Mouse (Mus musculus) right cerebral cortex, postnatal 10 days (tissue): ENCODE data around the gene C9orf72.
"Not testable (repeated sequence)": the region's sequence is repeated elsewhere in the genome, so short reads cannot be mapped to it uniquely, and the experiment has no call there.

Source experiments
- DNase-seq, 2 experiments: peaks; one replicate each; pipeline ENCODE4 v3.0.0; 2021; ENCODE audit warnings: low spot score in 2 of 2

C9orf72 gene

DNA sequence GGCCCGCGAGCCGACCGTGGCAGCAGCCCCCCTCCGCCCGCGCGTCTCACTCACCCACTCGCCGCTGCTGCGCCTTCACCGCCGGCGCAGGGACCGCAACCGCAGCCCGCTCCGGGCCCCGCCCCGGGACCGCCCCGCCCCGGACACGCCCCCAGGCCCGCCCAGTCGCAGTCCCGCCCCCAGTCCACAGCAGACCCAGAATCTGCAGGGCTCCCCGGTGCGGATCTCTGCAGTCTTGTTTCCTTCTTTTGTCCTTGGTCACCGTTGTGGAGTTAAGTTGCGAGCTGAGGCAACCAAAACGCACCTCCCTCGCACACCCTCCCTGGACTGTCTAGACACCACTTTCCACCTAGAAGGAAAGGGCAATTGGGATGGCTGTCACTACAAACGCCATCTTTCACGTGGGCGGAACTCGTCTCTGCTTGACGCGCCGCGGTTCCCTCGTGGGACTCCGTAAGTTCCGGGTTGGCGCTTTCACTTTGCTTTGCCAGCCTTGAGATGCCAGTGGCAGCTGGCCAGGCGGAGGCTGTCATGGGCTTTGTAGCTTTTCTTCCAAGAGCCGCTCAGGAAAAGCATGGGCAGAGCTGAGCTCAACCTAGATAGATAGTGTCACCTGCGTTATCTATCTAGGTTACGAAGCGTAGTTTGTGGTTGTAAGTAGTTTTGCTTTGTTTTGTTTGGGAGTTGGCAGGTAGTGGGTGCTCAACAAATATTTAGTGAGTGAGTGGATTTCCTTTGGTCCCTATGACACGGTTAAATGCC, at the start of gene C9orf72:
Gene C9orf72, minus strand, starts transcription at position 442 of the 762 bp plus-strand sequence.
- DNase-seq: peak; percentile 98

DNA sequence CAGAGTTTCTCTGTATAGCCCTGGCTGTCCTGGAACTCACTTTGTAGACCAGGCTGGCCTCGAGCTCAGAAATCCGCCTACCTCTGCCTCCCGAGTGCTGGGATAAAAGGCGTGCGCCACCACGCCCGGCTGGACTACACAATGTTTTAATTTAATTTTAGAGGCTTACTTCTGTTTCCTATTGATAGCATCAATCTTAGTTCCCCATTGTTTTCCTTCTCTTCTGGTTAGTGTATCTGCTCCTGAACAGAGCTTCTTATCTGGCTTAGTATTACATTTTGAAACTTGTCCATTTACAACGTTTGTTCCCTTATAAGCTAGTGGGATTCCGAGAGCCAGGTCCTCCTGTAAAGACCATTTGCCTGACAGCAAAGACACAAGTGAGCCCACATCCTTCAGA, 33.0 kb upstream of the C9orf72 start:
- no peak for DNase-seq

DNA sequence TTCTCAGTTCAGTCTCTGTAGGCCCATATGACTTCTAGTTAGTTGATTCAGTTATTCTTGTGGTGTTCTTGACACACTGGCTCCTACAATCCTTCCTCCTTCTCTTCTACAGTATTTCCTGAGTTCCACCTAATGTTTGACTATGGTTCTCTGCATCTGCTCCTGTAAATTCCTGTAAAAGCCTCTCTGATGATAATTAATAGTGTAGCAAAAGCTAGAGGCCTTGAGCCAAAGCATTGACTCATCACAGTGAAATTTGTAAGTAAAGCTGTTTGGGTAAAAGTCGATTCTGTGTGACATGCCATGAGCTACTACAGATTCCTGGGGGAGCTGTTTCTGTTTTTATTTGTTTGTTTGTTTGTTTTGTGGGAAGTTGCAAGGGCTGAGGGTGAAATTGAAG, 18.0 kb upstream of the C9orf72 start:
- DNase-seq: no peak

DNA sequence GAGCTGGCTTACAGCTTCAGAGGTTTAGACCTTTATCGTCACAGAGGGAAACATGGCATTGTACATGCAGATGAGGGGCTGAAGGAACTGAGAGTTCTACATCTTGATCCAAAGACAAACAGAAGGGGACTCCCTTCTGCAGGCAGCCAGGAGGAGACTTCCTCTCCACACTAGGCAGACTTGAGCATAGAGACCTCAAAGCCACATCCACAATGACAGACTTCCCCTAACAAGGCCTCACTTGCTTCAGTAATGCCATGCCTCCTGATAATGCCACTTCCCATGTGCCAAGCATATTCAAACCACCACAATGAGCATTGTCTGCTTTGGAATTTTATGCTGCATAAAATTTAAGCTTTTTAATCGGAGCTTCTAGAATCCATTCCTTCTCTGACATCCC, 15.8 kb upstream of the C9orf72 start:
- DNase-seq: no peak

DNA sequence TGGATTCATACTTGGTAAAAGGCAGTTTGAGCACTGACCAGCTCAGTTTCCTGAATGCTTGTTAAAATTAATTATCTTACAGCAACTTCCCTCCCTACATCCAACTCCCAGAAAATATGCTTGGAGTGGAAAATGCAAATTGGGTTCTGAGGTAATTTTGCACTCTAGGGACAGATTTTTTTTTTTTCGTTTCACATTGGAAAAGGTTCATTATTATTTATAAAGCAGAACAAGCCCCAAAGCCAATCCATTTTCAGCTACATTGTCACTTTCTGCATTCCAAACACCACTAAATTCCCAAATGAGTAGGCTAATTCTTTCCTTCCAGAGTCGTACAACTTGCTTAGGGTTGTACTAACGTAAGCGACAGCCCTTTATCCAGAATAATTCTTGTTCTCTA, 12.7 kb upstream of the C9orf72 start:
- no peak for DNase-seq

DNA sequence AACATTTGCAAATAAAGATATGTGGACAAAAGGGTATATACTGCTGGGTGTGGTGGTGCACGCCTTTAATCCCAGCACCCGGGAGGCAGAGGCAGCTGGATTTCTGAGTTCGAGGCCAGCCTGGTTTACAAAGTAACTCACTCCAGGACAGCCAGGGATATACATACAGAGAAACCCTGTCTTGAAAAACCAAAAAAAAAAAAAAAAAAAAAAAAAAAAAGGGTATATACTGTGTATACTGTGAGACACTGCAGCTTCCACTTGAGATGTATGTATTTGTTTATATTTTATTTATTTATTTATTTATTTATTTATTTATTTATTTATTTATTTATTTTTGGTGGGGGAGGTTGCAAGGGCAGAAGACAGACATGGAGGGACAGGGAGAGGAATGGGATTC, 12.3 kb upstream of the C9orf72 start:
- not testable (repeated sequence) for DNase-seq

DNA sequence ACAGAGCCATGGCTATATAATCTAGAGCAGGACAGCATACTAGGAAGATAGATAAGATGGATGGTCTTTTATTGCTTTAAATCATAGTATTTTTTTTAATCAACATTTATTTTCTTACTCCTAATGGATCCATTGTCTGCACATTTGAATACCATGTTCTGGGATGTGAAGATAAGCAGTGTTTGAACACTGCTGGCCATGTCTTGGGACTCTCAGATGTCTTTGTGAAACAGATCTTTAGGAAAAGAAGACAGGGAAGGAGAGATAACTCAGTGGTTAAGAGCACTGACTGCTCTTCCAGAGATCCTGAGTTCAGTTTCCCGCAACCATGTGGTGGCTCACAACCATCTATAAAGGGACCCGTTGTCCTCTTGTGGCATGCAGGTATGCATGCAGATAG, 10.3 kb upstream of the C9orf72 start:
- no peak for DNase-seq

DNA sequence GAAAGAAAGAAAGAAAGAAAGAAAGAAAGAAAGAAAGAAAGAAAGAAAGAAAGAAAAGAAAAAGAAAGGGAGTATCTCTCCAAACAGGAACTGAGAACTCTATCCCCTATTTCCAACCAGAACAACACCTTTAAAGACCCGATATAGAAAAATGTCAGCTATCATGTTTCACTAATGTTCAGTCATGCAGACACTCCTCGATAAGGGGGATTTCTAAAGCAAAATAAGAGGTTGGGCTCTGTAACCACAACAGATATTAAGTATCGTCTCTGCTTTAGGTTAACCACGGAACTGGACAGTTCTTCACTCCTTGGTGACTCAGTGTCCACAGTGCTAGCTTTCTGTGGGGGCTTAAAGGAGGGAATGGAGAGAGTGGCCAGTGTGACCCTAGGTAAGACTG, 2.3 kb upstream of the C9orf72 start:
- no peak for DNase-seq

DNA sequence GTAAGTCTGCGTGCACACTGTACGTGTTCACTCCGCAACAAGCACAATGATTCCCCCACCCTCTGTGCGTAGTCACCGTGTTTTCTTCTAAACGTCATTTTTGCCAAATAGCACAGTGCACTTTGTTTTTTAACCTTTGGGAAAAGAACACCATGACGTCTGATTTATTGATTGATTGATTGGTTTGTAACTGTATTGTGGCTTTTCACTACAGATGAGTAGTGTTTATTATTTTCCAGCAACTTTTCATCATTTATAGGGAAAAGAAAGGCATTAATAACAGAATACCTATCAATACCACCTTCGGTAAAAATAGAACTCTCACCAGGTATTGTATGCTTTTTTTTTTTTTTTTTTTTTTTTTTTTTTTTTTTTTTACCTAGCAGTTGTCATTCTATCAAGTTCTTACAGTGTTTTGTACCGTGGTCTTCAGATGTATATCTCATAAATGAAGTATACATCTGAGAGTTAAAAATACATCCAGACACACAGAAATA, 569 bp upstream of the C9orf72 start:
- DNase-seq: peak in 1 of 2 experiments; percentile 26

DNA sequence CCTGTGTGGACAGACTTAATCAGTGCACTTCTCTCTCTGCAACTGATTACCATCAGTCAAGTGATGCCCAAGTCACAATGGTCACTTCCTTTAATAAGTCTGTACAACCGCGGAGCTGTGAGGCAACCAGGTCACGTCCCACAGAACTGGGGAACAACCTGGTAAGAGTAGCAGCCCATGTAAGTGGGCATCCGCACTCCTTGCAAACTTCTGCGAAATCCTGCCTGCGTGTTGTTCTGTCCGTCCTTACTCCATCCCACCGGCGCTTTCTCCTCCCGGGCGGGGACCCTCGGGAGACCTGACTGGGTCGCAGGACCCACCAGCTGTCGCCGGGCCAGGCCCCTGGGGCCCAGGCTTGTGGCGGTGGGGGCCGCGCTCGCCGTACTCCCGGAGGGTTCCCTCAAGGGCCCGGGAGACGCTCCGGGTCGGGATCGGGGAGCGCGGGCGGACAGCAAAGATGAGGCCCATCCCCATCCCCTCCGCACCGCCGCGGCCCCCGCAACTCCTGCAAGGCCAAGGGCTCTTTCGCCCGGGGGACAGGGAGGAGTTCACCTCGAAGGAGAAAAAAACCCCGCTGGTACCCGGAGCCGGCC, 738 bp downstream of the C9orf72 start:
- no peak for DNase-seq

DNA sequence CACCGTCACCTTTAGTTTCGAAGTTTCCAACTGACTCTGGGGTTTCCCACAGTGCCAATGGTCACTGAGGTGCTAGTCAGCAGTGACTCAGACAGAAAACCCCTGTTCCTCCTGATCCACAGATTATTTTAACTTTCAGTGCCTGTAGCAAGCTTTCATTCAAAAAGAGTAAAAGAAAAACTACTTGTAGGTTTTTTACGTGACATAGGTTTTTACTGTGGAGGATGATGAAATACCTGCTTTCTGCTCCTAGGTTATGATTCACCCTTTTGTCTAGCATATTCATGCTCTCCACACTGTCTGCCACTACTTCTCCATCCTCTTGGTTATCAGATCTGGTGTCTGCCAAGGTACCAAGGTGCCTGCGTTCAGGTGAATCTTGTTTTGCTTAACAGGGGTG, 1.9 kb downstream of the C9orf72 start:
- DNase-seq: no peak

DNA sequence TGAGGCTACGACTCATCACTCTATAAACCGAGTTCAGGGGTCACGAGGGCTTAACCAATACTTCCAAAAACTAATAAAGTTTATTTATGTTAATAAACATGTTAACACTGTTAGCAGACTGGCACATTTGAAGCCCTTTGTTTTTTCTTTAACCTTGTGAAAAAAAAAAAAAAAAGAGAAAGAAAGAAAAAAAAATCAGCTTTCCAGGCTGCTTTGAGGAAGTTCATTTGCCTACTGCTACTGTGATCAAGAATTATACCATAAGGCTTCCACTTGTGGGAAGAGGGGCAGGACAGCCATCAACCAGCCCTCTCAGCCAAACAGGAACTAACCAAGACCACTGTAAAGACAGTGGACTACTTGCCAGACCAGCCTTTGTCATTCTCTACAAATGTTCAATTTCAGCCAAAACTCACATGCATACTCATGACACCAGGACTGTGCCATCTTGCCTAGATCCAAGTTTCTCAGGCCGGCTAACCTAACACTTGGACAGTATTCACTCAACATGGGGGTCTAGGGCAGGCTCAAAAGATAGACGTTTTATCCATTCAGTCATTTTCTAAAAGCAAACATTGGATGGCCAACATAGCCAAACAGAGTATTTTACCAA, 2.5 kb downstream of the C9orf72 start:
- no peak for DNase-seq

DNA sequence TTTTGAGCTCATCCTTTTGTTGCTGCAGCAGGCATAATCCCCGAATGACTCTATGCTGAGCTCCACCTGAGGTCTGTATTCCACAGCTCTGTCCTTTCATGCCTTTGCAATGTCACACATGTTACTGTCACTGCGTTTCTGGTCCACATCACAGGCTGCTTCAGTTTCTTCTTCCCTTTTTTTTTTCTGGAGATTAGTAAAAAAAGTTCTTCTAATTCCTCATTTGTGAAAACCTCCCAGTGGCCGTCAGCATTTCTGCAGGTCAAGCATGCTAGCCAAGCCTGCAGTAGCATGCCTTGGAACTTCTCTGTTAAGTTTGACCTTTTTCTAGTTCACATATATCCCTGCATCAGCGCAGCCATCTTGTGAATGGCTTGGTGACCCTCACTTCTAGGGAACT, 4.1 kb downstream of the C9orf72 start:
- DNase-seq: no peak

DNA sequence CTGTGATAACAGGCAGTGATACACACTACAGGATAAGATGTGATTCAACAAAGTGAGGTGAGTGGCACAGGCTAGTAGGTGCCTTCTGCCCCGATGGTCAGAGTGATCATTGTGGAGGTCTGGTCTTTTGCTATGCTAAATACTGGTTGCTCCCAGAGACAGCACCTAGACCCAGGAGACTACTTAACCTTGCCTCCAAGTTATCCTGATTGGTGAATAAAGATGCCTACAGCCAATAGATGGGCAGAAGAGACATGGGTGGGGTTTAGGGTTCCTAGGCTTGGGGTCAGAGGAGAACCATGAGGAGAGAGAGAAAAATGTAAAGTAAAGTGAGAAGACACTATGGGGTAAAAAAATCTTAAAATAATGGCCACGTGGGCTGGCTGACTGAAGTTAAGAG, 4.8 kb downstream of the C9orf72 start:
- DNase-seq: no peak

DNA sequence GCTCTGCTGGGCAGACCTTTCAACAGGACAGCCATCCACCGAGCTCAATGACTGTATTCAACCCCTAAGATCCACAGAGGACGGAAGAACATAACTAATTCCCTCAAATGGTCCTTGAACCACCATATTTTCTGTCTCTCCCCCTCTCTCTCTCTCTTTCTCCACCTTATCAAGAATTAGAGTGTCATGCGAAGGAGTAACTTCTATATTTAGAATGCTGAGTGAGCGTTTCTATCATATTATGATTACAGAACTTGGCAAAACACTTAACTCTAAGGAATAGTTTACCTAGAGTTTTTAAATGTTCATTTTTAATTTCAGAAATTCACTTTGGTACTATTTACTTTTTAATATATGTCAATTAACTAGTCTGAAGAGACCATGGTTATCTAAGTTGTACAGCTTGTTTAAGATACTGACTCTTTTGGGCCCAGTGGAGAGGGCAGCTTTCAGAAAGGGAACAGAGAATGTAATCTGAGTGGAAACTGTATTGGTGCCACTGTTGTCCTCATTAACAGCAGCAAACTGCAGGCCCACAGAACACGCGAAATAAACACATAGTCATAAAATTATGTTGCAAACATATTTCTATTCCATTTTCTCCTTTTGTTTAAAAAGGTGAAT, 5.8 kb downstream of the C9orf72 start:
- DNase-seq: no peak

DNA sequence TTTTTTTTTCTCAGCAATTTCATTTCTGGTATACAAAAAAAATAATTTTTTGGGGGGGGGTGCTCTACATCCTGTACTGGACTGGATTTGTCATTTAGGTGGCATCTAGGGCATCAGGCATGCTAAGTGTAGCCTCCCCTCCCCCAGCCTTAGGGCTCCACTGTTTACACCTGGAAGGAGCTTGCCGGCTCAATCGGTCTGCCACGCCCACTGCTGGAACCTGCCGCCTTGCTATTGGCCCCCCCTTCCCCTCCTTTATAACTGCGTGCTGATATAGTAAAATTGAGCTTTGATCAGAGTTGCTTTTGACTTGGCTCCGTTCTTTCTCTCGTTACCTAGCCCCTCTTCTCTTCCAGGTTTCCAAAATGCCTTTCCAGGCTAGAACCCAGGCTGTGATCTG, 21.3 kb downstream of the C9orf72 start:
- no peak for DNase-seq

DNA sequence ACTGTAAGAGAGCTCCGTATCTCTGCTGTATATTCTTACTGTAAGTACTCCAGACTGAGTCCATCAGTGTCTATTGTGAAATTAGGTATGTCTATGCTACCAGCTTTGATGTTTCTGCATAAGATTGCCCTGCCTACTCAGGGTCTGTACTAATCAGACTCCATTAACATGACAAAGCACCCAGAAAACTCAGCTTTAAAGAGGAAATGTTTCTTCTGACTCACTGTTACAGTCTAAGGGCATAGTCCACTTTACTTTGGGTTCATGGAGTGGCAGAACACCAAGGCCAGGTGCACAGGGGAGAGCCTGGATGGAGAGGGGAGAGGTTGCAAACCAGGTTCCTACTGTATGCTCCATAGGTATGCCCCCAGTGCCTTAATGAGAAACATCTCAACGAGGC, 22.3 kb downstream of the C9orf72 start:
- no peak for DNase-seq

DNA sequence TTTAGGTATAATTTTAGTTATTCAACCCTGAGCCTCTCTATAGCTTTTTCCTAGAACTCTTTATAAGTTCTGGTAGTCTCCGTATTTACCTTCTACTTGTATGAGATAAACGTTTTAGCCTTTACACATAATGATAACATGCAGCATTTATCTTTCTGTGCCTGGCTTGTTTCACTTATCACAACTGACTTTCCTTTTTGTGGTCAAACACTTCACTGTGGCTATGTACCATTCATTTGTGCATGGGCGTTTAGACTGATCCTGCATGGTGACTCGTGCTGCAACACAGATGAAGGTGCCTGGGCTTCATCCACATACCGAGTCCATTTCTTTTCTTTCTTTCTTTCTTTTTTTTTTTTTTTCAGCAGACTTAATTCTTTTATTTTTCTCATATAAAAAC, 24.3 kb downstream of the C9orf72 start:
- DNase-seq: no peak

DNA sequence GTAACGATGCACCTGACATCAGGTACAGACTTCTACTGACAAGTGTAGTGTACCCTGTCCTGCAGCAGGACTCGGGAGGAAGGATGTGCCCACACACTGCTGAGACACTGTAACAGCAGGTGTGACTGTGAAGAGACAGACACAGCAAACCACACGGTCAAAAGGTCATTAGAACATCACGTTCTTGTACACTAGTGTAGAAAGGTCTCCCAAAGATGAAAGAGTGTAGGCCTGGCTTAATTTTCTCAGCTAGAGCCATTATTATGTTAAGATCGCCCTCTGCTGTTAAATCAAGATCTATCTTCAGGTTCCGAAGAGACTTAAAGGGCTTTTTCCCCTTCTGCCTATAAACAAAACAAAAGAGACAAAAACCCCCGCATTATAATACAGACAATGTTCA, 33.2 kb downstream of the C9orf72 start:
- no peak for DNase-seq

DNA sequence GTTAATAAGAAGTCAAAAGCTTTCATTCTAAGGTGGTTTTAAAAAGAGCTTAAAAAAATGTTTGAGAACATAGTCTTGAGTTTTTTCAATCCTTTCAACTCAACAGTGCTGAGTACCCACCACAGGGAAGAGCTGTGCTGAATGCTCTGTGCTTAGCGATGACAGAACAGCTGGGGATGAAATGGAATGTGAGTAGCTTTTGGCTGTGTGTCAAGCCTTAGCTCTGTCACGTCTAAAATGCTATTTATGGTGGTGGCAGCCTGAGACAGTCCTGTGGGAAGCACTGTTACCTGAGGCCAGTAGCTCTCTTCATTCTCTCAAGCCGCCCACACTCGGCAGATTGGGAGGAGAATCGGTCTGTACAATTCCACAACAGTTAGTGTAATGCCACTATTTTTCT, 36.2 kb downstream of the C9orf72 start:
- no peak for DNase-seq

DNA sequence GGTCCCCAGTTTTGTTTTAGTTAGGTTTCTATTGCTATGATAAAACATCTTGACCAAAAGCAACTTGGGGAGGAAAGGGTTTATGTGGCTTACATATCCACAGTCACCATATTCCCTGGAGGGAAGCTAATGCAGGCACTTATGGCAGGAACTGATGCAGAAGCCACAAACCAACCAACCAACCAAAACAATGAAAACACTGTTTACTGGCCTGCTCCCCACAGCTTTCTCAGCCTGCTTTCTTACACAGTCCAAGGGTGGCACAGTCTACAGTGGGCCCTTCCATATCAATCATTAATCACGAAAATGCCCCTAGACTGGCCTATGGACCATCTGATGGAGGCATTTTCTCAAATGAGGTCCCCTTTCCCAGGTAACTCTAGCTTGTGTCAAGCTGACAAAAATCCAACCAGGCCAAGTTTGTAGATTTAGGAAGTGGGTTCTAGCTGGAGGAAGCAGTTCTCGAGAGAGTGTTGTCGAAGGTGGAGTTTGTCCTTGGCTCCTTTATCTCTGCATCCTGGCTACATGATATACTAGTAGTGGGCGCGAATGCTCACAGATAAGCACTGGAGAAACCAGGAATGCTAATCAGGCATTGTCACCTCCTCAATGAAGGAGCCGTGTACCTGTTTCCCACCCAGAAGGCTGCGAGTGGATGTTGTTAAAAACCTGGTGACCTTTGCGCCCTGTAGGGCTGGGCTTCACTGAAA, 38.2 kb downstream of the C9orf72 start:
- DNase-seq: no peak
